Mouse (Mus musculus) gastrocnemius, adult 18-20 months (tissue): ENCODE data around the gene A3galt2. TPM values are rescaled to one million over a fixed set of nuclear protein-coding genes. Genes with fewer than 3 reads are reported as not detected.

Source experiments
- DNase-seq: peaks from one replicate; pipeline ENCODE4 v3.0.0; 2021; ENCODE audit warnings: low spot score
- total RNA-seq, 2 experiments: library from RNA; stranded (reverse); gene quantifications; 2 replicates each; pipeline ENCODE4 v1.2.3; 2021

Gene A3galt2
- total RNA-seq, 2 experiments from 2014 or later, result not detected

- DNase-seq, result peak; percentile 51
These were observed 27.3 kb upstream of the A3galt2 start for GRCm38 (mm10) chr4:128727721-128728430.

GRCm38 (mm10) chr4:128728431-128728851 lies 26.7 kb upstream of the A3galt2 start:
- no peak for DNase-seq

- DNase-seq, result no peak
These were observed 26.0 kb upstream of the A3galt2 start for GRCm38 (mm10) chr4:128729033-128729708.

- no peak for DNase-seq
These were observed 25.5 kb upstream of the A3galt2 start for GRCm38 (mm10) chr4:128729709-128730037.

- DNase-seq, result no peak
These were observed 24.9 kb upstream of the A3galt2 start for GRCm38 (mm10) chr4:128730271-128730670.

GRCm38 (mm10) chr4:128732794-128733193 lies 22.4 kb upstream of the A3galt2 start:
- DNase-seq, result no peak

- DNase-seq, result no peak
These were observed 21.7 kb upstream of the A3galt2 start for GRCm38 (mm10) chr4:128733496-128733895.

- DNase-seq, result peak; percentile 86
These were observed 20.9 kb upstream of the A3galt2 start for GRCm38 (mm10) chr4:128734217-128734616.

- DNase-seq, result no peak
These were observed 20.2 kb upstream of the A3galt2 start for GRCm38 (mm10) chr4:128734721-128735671.

GRCm38 (mm10) chr4:128737137-128737589 lies 18.0 kb upstream of the A3galt2 start:
- DNase-seq, result no peak

- DNase-seq, result no peak
These were observed 17.1 kb upstream of the A3galt2 start for GRCm38 (mm10) chr4:128737825-128738610.

- DNase-seq, result no peak
These were observed 14.3 kb upstream of the A3galt2 start for GRCm38 (mm10) chr4:128740878-128741277.

- DNase-seq, result no peak
These were observed 13.3 kb upstream of the A3galt2 start for GRCm38 (mm10) chr4:128741906-128742305.

GRCm38 (mm10) chr4:128742379-128742970 lies 12.7 kb upstream of the A3galt2 start:
- DNase-seq, result no peak

GRCm38 (mm10) chr4:128743031-128743626 lies 12.0 kb upstream of the A3galt2 start:
- no peak for DNase-seq

GRCm38 (mm10) chr4:128745160-128745559 lies 10.0 kb upstream of the A3galt2 start:
- DNase-seq, result no peak

- DNase-seq, result no peak
These were observed 7.4 kb upstream of the A3galt2 start for GRCm38 (mm10) chr4:128747614-128748270.

- no peak for DNase-seq
These were observed 6.9 kb upstream of the A3galt2 start for GRCm38 (mm10) chr4:128748309-128748708.

GRCm38 (mm10) chr4:128751006-128751405 lies 4.2 kb upstream of the A3galt2 start:
- no peak for DNase-seq
